Mouse (Mus musculus) gastrocnemius, postnatal 25 days (tissue): Measurements from ENCODE around the gene B3galnt1. TPM values are rescaled to one million over a fixed set of nuclear protein-coding genes. Genes with fewer than 3 reads are reported as not detected.
A peak's percentile ranks its signal among the peaks of the same experiment; 100 is the strongest.

Source experiments
- DNase-seq: peaks from one replicate; pipeline ENCODE4 v3.0.0; 2022
- long read RNA-seq, 2 experiments: library from polyadenylated mRNA; stranded (forward); transcript quantifications; one replicate each; pipeline ENCODE4 v2.0.0; 2021
- total RNA-seq, 2 experiments: library from RNA; stranded (reverse); gene quantifications; 1 replicate in 1 of 2; 2 replicates in 1 of 2; pipeline ENCODE4 v1.2.3; 2021

Gene B3galnt1
- 1 to 10 TPM; 2.2 to 3.0 TPM for total RNA-seq
- long read RNA-seq, experiment 1, partial matches to known transcripts, result 0 of 2 reads
- long read RNA-seq, experiment 1, other reads (novel, unspliced or antisense), result 1 of 2 reads
- long read RNA-seq, experiment 2, transcript B3galnt1-201 (3 exons, 2,028 nt), result major isoform, 5 of 6 reads
- long read RNA-seq, experiment 2, partial matches to known transcripts, result 0 of 6 reads
- long read RNA-seq, experiment 2, other reads (novel, unspliced or antisense), result 1 of 6 reads

- DNase-seq, result peak; percentile 24
Observed at GRCm38 (mm10) chr3:69598261-69599165, at the start of gene B3galnt1. TSS of gene B3galnt1 (minus strand) at chr3:69598960.

DNA sequence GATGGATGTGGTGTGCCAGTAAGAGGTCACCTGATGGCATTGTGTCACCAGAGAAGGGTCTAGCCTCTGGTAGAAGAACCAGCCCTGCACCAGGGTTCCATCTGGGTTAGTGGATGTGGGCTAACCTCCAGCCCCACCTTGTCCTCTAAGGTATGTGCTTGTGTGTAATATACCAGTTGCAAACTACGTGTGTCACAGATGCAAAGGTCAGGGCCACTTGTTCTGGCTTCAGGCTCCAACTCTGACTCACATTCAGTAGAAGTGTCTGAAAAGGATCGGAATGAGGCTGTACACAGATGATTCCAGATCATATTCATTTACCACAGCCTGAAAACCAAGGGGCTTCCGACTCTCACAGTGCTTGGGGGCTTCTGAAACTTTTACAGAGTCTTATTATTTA is 35.8 kb upstream of the B3galnt1 start:
- no peak for DNase-seq

- no peak for DNase-seq
Observed at GRCm38 (mm10) chr3:69633706-69634420, 35.1 kb upstream of the B3galnt1 start.

- DNase-seq, result peak; percentile 6
Observed at GRCm38 (mm10) chr3:69626963-69627590, 28.3 kb upstream of the B3galnt1 start.

DNA sequence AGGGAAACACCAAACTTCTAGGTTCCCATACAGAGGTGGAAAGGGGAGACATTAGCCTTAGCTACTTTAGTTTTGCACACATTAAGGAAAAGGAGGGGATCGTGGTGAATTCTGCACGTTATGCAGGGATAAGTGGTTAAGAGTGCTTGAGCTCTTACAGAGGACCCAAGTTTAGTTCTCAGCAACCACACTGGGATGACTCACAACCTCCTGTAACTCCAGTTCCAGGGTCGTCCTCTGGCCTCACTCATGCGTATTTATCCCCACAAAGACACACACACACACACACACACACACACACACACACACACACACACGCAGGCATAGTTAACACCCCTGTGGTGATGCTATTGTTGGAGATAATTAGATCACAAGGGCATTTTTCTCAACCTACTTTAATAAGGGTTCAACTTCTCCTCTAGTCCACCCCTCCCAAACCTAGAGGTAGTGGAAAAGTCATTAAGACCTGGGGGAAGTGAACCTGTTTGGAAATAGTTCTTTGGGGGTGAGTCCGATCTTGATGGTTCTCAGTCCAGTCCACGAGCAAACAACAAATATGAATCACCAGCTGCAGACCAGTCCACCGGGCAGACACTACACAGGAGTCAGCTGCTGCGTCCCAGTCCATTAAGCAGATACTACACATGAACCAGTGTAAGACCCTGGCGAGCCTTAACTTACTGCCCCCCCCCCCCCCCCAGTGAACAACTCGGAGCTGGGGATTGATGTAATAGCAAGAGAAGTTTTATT is 27.6 kb upstream of the B3galnt1 start:
- no peak for DNase-seq

- DNase-seq, result no peak
Observed at GRCm38 (mm10) chr3:69624182-69624581, 25.4 kb upstream of the B3galnt1 start.

DNA sequence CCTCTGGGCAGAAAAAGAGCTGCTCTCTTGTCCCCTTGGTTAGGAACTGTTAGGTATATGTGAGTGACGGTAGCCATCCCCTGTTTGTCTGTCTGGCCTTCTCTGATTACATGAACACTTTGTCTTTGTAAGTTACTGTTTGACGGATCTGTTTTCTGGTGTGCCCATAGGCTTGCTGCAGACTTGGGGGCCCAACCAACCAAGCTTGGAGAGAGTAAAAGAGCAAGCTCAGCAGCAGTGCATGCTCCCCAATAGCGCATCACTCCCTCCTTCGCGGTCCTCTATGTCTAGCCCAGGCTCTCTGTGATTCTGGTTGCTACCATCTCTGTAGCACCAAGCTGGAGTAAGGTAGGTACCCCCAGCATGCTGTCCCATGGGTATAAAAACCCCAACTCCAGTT is 9.1 kb upstream of the B3galnt1 start:
- DNase-seq, result no peak

GRCm38 (mm10) chr3:69607468-69607867 is 8.7 kb upstream of the B3galnt1 start:
- DNase-seq, result no peak

GRCm38 (mm10) chr3:69606923-69607322 is 8.2 kb upstream of the B3galnt1 start:
- no peak for DNase-seq

DNA sequence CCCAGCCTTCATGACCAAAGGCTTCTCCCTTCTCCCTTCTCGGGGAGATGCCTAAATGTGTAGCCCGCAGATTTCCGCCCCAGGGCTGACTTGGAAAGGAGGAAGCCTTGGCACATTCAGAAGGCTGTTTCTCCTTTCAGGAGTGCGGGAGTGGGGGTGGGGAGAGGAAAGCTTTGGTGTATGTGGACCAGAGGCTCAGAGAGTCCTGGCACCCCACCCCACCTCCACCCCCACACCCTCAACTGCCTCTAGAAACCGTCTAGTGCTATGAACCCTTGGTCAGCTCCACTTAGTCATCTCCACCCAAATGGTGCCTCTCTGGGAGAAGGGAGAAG is 373 bp upstream of the B3galnt1 start:
- peak; percentile 11 for DNase-seq

GRCm38 (mm10) chr3:69597816-69598215 is 944 bp downstream of the B3galnt1 start:
- no peak for DNase-seq

DNA sequence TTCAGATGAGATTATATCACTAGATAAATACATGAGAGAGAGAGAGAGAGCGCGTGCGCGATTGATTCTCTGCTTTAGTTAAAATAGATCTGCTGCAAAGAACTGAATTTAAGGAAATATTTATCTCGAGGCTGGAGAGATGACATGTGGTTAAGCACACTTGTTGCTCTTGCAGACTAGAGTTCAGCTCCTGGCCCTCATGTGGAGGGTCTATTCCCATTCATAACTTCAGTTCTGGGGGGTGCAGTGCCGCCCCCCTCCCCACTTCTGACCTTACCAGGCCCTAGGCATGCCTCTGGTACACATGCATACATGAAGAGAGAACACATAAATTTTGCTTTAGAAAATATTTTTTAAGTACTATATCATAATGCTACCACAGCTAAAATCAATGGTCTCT is 1.5 kb downstream of the B3galnt1 start:
- DNase-seq, result no peak

DNA sequence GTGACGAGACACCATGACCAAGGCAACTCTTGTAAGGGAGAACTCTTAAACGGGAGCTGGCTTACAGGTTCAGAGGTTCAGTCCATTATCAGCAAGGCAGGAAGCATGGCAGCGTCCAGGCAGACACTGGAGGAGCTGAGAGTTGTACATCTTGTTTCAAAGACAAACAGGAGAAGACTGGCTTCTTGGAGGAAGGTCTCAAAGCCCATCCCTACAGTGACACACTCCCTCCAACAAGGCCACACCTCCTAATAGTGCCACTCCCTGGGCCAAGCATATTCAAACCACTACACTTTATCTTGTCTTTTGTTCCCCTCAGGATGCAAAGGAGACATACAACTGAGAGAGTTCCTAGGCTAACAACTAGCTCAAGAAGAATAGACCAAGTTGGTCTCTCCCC is 2.6 kb downstream of the B3galnt1 start:
- no peak for DNase-seq

DNA sequence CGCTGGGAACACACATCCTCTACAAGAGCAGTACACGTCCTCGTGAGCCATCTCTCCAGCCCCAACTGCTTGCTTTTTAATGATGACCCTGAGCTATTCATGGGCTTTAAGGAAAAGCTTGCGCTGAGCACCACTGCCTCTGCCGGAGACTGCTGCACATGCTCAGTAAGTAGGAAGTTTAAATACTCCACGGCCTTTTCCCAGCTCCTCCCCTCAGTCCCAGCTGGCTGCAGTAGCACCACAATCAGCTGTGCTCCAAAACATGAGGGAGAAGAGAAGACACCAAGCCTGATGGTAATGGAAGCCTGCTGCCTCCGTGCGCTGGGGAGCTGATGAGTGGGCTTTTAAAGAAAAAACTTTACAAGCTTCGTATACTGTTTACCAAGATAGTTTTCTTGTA is 4.7 kb downstream of the B3galnt1 start:
- no peak for DNase-seq

DNA sequence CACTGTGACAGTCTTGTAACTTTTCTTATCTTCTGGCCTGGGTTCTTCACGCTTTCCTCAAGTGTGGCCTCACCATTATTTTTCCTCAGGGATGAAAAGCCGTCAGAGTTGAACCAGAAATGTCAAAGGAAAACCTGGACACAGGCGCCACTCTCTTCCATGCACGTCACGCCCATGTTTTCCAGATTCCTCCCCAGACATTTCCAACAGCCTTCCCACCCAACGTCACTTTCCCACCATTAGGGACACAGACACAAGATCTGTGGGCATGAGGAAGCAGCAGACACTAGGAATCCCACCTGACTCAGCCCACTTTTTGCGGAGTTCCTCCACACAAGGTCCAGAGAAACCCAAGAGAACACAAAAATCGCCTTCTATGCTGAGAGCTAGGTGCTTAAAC is 5.3 kb downstream of the B3galnt1 start:
- DNase-seq, result no peak

- DNase-seq, result no peak
Observed at GRCm38 (mm10) chr3:69588101-69588760, 10.5 kb downstream of the B3galnt1 start.

DNA sequence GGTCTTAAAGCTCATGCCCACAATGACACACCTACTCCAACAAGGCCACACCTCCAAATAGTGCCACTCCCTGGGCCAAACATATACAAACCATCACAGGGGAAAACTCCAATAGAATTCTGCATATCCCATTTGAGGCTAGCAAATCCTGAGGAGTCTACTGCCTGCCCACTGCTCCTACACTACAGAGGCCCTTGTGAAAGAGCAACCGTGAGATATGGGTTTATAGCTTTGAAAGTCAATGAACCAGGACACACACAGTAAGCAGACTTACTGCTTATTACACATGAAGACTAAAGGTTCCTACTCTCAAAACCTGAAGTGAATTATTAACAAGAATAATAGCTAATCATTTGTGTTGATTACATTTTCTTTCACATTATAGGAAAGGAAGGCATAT is 15.0 kb downstream of the B3galnt1 start:
- DNase-seq, result no peak

DNA sequence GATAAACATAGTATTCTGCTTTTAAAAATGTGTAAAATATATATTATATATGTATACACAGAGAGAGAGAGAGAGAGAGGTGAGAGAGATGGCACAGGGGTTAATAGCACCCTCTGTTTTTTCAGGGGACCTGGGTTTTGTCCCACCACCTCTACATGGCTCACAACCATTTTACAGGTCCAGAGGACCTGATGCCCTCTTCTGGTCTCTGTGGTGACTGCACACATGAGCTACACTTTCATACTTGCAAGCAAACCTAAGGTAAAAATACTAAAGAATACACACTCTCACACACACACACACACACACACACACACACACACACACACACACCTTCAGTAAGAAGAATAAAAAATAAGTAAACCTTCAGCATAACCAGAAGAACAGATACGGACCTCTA is 20.0 kb downstream of the B3galnt1 start:
- DNase-seq, result no peak

DNA sequence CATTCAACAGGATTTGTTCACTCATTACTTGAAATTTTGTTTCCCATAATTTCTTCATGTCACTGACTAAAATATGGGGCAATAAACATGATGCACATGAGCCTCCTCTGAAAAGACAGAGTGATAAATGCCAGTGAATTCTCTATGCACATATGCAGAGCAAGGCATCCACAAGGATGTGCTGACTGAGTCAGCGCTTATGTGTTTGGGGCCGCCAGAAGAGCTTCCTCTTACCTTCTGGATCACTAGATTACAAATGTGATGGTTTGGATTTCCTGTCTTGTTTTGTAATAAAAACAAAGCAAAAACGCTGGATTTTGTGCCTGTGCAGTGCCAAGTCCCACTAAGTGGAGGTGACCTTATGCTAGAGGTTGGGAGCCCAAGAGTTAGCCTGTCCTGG is 22.0 kb downstream of the B3galnt1 start:
- DNase-seq, result no peak

DNA sequence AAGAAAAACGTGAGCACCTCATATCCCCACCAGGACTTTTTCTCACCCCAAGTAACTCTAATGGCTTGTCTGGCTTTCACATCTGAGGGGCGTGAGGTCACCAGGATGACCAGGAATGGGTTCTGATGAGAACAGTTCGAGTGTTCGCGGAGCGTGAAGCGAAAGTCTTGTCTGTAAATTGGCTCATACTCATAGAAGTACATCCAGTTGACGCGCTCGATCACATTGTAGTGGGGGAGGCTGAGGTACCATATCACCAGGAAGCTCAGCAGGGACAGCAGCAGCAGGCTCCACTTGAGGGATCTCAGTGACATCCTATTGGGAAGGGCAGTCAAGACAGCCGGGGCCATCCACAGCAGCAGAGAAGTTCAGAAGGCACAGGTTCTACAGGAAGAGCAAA is 23.2 kb downstream of the B3galnt1 start:
- no peak for DNase-seq

GRCm38 (mm10) chr3:69572561-69572960 is 26.2 kb downstream of the B3galnt1 start:
- DNase-seq, result no peak
